Mouse (Mus musculus) olfactory bulb, adult 2 months (tissue): ENCODE measurements at regions not wholly inside any gene's neighbourhood (a gene's known extent, or its start where the extent isn't known, plus 50 kb on each side); places are given as distances from the start of the nearest gene placed in this dataset.

Source experiments
- CTCF ChIP-seq: fragments of 200-500 bp; IDR thresholded peaks from 2 replicates; pipeline ENCODE4 v1.5.1; 2012; ENCODE audit warnings: low read depth, mild to moderate bottlenecking, low read length, moderate library complexity; ENCODE audit not compliant: insufficient read depth
- POLR2A ChIP-seq: fragments of 200-500 bp; IDR thresholded peaks from 2 replicates; pipeline ENCODE4 v1.6.1; 2012; ENCODE audit warnings: mild to moderate bottlenecking, low read depth, low read length, moderate library complexity; ENCODE audit not compliant: insufficient read depth

- TF ChIP-seq CTCF (no peak), POLR2A (no peak)
These were observed 149.1 kb downstream of the Fam124b start for GRCm38 (mm10) chr1:80069141-80069540.
